Mouse (Mus musculus): ENCODE data around the gene Pde10a.

DNA sequence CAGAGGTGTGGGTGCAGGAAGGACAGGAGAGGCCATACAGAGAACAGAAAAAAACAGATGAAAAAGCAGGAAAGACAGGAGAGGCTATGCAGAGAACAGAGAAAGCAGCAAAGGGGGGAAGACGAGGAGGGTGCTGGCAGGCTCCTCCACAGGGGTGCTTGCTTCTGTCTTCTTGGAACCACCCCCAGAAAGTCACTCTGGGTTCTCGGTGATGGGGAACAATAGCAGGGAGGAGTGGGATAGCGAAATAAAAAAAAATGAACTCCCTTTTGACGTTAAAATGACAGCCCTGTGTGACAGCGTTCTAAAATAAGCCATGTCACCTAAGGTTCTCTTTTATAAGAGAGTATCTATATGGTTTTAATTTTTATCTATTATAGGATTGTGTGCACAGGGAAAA is 141.7 kb downstream of the Pde10a start:
- TF ChIP-seq FLI1 (IDR thresholded peaks at IDR 0.05; ENCODE audit: low read length) (no peak), GATA1 (IDR thresholded peaks at IDR 0.05; ENCODE audit: borderline replicate concordance, low read length) (no peak)

Data from megakaryocyte, embryonic 14.5 days (primary cell).